ENCODE assay signal across 12 mouse cellular contexts in genomic region chr17:13703611-13704320, GRCm38 (mm10). TPM values are rescaled to one million over a fixed set of nuclear protein-coding genes. Genes with fewer than 3 reads are reported as not detected.
DNase-seq lines count a peak whose midpoint lies in the region; ATAC-seq and TF ChIP-seq lines count a peak whose summit lies in the region.
"Had no signal": no experiment of that assay in that cellular context is flagged by ENCODE, and none has a peak within 500 bp of the region (broad histone marks: within the 10 kb centered on the region; RNA-seq: fewer than 3 reads in every experiment).

No protein-coding gene starts in this region.

- no peak for DNase-seq in heart, embryonic 10.5 days (ENCODE audit: low spot score)
- DNase-seq in heart, postnatal 25 days (ENCODE audit: low spot score), result no peak
- DNase-seq in layer of hippocampus, adult 2 months (ENCODE audit: low spot score in 2 of 2), result no peak
- no peak for DNase-seq in layer of hippocampus, adult 9-11 months
- peak; percentile 84 for DNase-seq in cerebellum, adult 8-10 months
- DNase-seq in lung, postnatal 0 days (ENCODE audit: low spot score), result peak; percentile 29
- DNase-seq in gastrocnemius, postnatal 25 days, result no peak
- DNase-seq in thymus, postnatal 10 days (ENCODE audit: low spot score in 2 of 2), result no peak
- DNase-seq: adrenal gland, postnatal 36 days; spleen, adult 18-20 months had no signal

- no peaks in the 10 kb centered on the region for H3K9me3 ChIP-seq in heart, embryonic 10.5 days
- H3K9me3 ChIP-seq in lung, postnatal 0 days (ENCODE audit: low read length), result no peaks in the 10 kb centered on the region
- H3K9me3 ChIP-seq: limb, embryonic 13.5 days had no signal

- H3K27ac ChIP-seq in heart, embryonic 10.5 days, result peak overlapping the region; percentile 80
- 0 out of 2 replicates have a peak overlapping the region, but pooled peaks have one; percentile 32 for H3K27ac ChIP-seq in layer of hippocampus, adult 2 months
- 0 out of 2 replicates have a peak overlapping the region, but pooled peaks have one; percentile 29 for H3K27ac ChIP-seq in lung, postnatal 0 days (ENCODE audit: low read length)
- H3K27ac ChIP-seq: limb, embryonic 13.5 days had no signal

- H3K27me3 ChIP-seq in heart, embryonic 10.5 days (ENCODE audit: insufficient read depth, poor library complexity, severe bottlenecking), result no peaks in the 10 kb centered on the region
- H3K27me3 ChIP-seq in lung, postnatal 0 days (replicated peaks; ENCODE audit: insufficient read depth, low read length), result no peaks in the 10 kb centered on the region
- H3K27me3 ChIP-seq: limb, embryonic 13.5 days had no signal

- peak; percentile 84; the same call in 1 of the 2 replicates for TF ChIP-seq EP300 in lung, postnatal 0 days (IDR thresholded peaks at IDR 0.05)

- TF ChIP-seq CTCF in layer of hippocampus, adult 2 months (conservative IDR thresholded peaks at IDR 0.05), result no peak
- TF ChIP-seq CTCF in lung, postnatal 0 days (IDR thresholded peaks at IDR 0.05), result no peak

- no peaks in the 10 kb centered on the region for H3K36me3 ChIP-seq in heart, embryonic 10.5 days
- no peaks in the 10 kb centered on the region for H3K36me3 ChIP-seq in lung, postnatal 0 days (ENCODE audit: insufficient read depth, low read length)
- H3K36me3 ChIP-seq: limb, embryonic 13.5 days had no signal

- no peak overlapping the region for H3K4me3 ChIP-seq in heart, embryonic 10.5 days
- H3K4me3 ChIP-seq in layer of hippocampus, adult 2 months, result no peak overlapping the region
- no peak overlapping the region for H3K4me3 ChIP-seq in lung, postnatal 0 days (ENCODE audit: low read depth, low read length)
- H3K4me3 ChIP-seq: limb, embryonic 13.5 days had no signal

- 16% methylated on average over 9 of the region's 9 CpGs for WGBS in heart, embryonic 10.5 days
- 17% methylated on average over 9 of the region's 9 CpGs for WGBS in lung, postnatal 0 days

- H3K9ac ChIP-seq in lung, postnatal 0 days (replicated peaks; ENCODE audit: low read depth), result no peak overlapping the region
- H3K9ac ChIP-seq: limb, embryonic 13.5 days had no signal

- H3K4me2 ChIP-seq in lung, postnatal 0 days (replicated peaks; ENCODE audit: low read depth, low read length), result no peak overlapping the region
- H3K4me2 ChIP-seq: limb, embryonic 13.5 days had no signal

- H3K4me1 ChIP-seq in heart, embryonic 10.5 days, result peaks cover 64% of the 10 kb centered on the region
- H3K4me1 ChIP-seq in lung, postnatal 0 days (ENCODE audit: insufficient read depth, low read depth, low read length), result peaks cover 21% of the 10 kb centered on the region

- peak; percentile 27; the same call in 1 of the 2 replicates for ATAC-seq in lung, postnatal 0 days
- ATAC-seq: inflammation-experienced regulatory T-cells, adult 6 months had no signal

- intact Hi-C loops in heart, postnatal 25 days (cut with DNase I), result loop anchor here (5.0 kb wide), 2 partner anchors 34 to 54 kb away; no protein-coding TSS in a partner anchor

RNA-seq across cellular contexts. Expression of gene Afdn, which starts 56.6 kb away (rescaled TPM):
- polyA plus RNA-seq in heart, embryonic 10.5 days (2016; fragmentation: Nextera tagmentation; extraction: Ambion mirVana), result 91.3 and 110 TPM in 2 replicates
- total RNA-seq in heart, postnatal 25 days (2021), result 10 to 100 TPM; 87.9 to 96.9 TPM
- 100 to 1,000 TPM; 106 to 114 TPM for total RNA-seq in layer of hippocampus, adult 2 months (2021)
- polyA plus RNA-seq in lung, postnatal 0 days (2015; fragmentation: Nextera tagmentation; extraction: Ambion mirVana), result 148 and 161 TPM in 2 replicates
- 10 to 100 TPM; 47.4 to 50.9 TPM for total RNA-seq in gastrocnemius, postnatal 25 days (2021)

RNA-seq across cellular contexts. Expression of gene Tcte2, which starts 57.9 kb away (rescaled TPM):
- 3.3 and 3.7 TPM in 2 replicates for polyA plus RNA-seq in heart, embryonic 10.5 days (2016; fragmentation: Nextera tagmentation; extraction: Ambion mirVana)
- 1 to 10 TPM; 4.4 to 5.6 TPM for total RNA-seq in heart, postnatal 25 days (2021)
- 10 to 100 TPM; 18.4 to 22.1 TPM for total RNA-seq in layer of hippocampus, adult 2 months (2021)
- 3.9 and 4.4 TPM in 2 replicates for polyA plus RNA-seq in lung, postnatal 0 days (2015; fragmentation: Nextera tagmentation; extraction: Ambion mirVana)
- total RNA-seq in gastrocnemius, postnatal 25 days (2021), result 1 to 10 TPM in 1 of 2 experiments, under 1 TPM in 1; 0.97 to 1.4 TPM
- polyA plus RNA-seq: inflammation-experienced regulatory T-cells, adult 6 months had no signal

Comparison
In these comparisons a context has a peak if more than half of its experiments do, and no peak if none do; other contexts are left out.
1. DNase-seq: peak in cerebellum, adult 8-10 months (single experiment) and lung, postnatal 0 days (single experiment); none in heart, embryonic 10.5 days (single experiment), heart, postnatal 25 days (single experiment), layer of hippocampus, adult 2 months (0 of 2), layer of hippocampus, adult 9-11 months (single experiment), gastrocnemius, postnatal 25 days (single experiment) and thymus, postnatal 10 days (0 of 2).
2. H3K27ac ChIP-seq: peak in every context shown above with its lines; median percentile 80 in heart, embryonic 10.5 days; 32 in layer of hippocampus, adult 2 months; 29 in lung, postnatal 0 days.